Mouse (Mus musculus) cerebellum, postnatal 25 days (tissue): ENCODE measurements at regions not wholly inside any gene's neighbourhood (a gene's known extent, or its start where the extent isn't known, plus 50 kb on each side); places are given as distances from the start of the nearest gene placed in this dataset.
A peak's percentile ranks its signal among the peaks of the same experiment; 100 is the strongest.
"Not testable (repeated sequence)": the region's sequence is repeated elsewhere in the genome, so short reads cannot be mapped to it uniquely, and the experiment has no call there.

Source experiments
- DNase-seq, 2 experiments: peaks; one replicate each; pipeline ENCODE4 v3.0.0; 2021; ENCODE audit warnings: mixed read lengths in 2 of 2

DNA sequence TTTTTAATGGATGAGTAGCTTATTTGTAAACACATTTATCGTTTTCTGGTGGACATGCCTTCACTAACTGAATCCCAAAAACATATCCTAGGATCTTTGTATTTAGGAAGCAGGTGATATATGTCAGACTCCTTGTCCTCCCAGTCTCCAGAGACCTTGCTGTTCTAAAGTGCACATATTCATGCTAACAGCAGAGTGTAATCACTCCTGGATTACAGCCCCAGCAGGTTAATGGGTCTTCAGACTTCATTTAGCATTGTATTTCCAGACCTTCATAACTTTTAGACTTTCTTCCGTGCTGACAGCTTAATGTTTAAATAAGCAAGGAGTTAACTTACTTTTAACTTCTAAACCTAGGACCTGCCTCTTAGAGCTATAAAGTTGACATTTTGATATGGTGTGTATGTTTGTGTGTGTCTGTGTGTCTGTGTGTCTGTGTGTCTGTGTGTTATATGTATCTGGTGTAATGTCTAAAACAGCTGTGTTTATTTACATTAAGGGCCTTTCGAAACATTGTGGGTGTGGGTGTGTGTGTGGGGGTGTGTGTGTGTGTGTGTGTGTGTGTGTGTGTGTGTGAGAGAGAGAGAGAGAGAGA, 398.3 kb downstream of the Gm4340 start:
- DNase-seq, result no peak

DNA sequence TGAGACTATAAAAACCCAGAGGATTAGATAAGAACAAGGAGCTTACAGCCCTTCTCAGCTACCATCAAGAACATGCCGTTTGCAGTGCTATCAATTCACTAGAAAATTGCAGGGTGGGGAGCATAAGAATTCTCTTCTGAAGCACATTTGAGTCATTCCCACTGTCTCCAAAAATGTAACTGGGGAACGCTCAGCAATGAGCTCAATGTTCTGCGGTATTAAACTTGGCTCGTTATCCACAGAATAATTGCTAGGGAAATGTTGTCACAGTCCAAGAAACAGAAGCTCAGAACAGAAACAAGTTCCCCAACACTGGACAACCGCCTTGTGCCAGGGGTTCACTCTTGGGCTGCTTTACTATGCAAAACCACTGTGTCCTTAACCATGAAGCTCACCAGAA, 402.1 kb downstream of the Gm4340 start:
- no peak for DNase-seq

DNA sequence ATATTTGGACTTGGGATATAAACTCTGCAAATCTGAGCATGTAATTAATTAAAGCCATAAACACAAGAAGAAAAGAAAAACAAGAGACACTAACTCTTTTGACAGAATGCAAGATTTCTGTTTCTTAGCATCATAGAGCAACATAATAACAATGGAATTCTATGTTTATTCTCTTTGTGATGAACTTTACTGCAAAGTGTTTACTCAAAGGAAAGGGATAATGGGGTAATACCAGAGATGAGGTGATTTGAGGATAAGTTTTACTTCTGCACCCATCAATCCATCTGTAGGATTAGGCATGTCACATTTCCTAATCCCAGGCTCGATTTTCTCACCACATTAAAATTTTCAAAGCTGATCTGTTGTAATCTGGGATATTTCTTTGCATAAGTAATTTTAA, 433.8 kb downstream of the Gm4340 start:
- DNase-seq, result no peak

DNA sequence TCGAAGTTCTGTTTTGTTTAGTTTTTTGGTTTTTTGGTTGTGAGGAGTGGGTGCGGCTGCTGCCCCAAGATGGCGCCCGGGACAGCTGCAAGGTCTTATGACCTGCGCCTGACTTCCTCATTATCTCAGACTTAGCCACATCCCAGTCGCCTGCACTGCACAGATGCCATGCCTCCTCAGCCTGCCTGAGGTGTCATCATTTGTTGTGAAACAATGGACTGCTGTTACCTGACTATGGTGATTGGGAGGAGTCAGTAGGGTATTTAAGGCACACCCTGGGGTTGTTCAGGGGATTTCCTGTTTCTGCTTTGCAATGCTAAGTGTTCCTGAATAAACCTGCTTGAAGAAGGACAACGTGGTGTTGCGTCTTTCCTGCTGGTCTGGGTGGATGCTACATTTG, 457.2 kb downstream of the Gm4340 start:
- no peak for DNase-seq

DNA sequence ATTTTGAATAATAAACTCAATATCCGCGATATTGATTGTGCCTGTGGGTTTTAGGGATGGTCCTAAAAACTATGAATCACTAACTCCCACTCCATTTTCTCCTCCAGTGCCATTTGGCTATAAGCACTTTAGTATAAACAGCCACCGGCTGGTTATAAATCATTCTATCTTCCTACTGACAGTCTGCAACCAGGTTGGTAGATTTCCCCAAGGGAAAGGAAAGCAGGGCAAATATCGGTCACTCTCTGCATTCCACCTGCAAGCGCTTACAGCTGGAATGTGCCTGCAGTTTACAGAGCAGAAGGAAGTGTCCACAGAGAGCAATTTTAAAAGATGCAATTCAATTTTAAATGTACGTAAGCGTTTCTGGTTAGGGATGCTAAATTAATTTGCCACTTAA, 466.5 kb downstream of the Gm4340 start:
- no peak for DNase-seq

DNA sequence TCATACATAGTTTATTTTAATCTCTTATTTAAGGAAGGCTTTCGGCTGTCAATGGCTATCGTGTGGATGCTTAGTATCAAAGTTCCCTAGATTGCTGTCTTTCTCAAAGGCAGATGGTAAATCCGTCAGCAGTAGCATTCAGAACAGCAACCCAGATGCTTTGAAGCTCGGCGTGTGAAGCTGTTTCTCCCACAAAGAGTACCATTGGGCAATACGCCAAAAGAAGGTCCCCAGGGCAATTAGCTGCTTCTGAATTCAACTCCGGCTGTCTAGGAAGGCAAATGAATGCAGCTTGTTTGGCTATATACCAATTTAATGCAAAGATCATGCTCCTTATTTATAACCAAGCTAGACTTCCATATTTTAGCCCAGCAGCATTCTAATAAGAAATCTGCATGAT, 467.8 kb downstream of the Gm4340 start:
- DNase-seq, result no peak

DNA sequence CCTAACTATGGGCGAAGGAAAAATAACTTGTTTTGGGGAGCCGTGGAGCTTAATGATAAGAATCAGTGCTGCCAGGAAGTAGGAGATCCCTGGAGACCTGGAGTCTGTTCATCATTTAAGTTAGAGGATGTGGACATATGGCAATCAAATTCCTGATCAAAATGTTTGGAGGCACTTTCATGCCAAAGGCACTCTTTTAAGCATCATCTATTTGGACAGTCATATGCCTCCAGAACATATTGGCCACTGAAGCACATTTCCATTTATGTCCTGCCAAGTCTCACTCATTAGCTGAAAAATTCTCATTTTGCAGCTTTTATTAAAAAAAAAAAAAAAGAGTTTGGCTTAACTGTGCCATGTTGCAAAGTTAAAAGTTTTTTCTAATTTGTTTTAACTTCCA, 474.4 kb downstream of the Gm4340 start:
- DNase-seq, result no peak

DNA sequence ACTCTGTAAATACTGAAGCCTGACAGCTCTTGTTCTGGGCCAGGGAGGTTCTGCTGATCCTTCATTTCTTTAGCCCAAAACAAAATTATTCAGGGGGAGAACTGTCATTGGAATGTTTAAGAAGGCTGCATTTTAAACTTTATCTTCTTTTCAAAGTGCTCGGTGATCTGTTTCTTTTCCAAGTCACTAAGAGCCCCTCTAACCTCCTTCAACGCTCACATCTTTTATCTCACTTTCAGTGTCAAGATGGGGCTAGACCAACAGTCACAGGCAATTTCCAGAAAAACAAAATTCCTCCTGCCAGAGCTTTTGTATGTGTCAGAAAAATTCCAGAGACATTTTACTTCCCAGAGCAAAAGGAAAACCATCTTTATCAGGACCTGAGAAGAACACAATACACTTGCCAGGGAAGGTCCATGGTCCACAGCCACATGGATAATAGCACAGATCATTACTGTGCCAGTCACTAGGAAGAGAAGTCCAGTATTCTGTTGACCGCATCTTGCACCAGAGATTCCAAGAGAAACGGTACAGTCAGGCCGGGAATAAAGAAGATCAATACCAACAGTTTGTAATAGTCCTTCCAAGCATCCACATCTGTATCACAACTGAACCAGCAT, 491.0 kb downstream of the Gm4340 start:
- DNase-seq, result no peak

DNA sequence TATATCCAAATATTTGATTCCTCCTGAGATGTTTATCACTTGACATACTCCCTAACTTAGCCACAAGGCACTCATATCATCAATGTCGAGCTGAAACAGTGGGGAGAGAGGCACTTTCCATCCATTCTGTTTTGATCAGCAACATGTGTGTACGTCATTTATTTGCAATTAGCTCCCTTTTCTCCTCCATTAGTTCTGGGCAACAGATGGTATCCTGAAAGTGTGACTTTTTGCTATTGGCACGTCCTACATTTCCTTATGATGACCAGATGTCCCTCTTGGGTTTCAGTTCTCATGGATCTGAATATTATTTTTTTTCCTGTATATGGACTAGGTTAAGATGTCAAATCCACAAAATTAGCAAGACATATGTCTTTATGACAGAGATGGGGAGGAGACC, 492.0 kb downstream of the Gm4340 start:
- peak in 1 of 2 experiments; percentile 2 for DNase-seq

DNA sequence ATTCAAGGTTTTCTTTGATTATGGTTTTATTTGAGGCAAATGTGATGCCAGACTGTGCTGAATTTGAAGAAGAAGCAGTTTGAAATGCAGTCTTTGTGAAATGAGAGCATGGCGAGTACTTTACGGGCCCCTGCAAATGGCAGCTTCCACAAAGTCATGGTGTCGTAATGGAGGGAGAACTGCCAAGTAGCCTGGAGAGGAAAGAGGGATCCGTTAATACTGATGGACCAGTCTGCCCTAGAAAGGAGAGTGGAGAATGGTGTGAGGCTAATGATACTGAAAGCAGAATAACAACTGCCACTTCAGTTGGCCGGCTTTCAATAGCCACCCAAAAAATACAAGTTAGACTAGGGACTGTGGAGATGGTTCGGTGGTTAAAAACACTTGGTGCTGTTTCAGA, 492.8 kb downstream of the Gm4340 start:
- peak in 1 of 2 experiments; percentile 12 for DNase-seq

DNA sequence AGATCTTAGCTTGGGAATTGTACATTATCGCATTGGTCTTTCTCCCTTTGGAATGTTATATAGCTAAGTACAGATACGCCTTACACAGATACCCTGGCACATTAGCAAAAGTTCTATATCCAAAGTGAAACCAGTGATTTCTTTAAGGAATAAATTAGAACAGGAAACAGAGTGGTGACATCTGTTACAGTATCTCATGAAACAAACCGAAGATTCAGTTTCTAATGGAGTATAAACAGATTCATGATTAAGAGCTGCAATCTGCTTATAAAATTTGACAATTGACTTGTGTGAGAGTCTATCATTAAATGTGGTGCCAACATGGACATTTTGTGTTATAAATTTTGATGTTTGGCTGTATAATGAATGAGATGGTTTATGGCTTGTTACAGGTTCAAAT, 501.1 kb downstream of the Gm4340 start:
- no peak for DNase-seq

DNA sequence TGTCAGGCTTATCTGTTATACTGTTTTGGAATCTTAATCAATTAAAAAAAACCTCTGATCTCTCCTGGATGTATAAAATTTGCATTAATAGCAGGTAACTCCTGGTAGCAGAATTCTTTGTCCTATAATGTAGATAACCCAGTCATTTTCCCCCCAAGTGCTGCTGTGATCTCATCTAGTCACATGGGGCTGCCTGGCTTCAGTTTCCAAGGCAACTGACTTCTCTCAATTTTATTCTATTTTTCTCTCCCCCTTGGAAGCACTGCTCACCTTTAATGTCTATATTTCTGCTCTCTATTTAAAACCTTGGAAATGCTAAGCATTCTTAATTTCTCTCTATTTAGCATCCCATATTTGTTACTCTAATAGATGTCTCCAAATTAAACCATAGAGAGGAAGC, 515.1 kb downstream of the Gm4340 start:
- DNase-seq, result no peak

DNA sequence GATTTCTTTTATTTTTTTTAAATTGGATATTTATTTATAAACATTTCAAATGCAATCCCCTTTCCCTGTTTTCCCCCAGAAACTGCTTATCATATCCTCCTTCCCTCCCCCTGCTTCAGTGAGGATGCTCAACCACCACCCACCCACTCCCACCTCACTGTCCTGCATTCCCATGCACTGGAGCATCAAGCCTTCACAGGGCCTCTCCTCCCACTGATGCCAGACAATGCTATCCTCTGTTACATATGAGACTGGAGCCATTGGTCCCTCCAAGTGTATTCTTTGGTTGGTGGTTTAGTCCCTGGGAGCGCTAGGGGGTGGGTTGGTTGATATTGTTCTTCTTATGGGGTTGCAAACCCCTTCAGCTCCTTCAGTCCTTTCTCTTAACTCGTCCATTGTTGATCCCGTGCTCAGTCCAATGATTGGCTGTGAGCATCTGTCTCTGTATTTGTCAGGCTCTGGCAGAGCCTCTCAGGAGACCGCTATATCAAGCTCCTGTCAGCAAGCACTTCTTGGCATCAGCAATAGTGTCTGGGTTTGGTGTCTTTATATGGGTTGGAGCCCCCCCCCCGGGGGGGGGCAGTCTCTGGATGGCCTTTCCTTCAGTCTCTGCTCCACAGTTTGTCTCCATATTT, 519.6 kb downstream of the Gm4340 start:
- not testable (repeated sequence) for DNase-seq
